Mouse (Mus musculus) G1E (cell line): ENCODE measurements around the gene Tmem233.

ENCODE experiments used
- CTCF ChIP-seq: IDR thresholded peaks from 2 replicates; pipeline ENCODE4 v1.5.1; 2012; ENCODE audit warnings: low read depth, low read length, inconsistent platforms, mixed read lengths
- GATA1 ChIP-seq: IDR thresholded peaks from 2 replicates; pipeline ENCODE4 v1.6.1; 2012; ENCODE audit warnings: borderline replicate concordance, low read length, inconsistent platforms, mixed read lengths
- POLR2AphosphoS5 ChIP-seq: IDR thresholded peaks from 2 replicates; pipeline ENCODE4 v1.6.1; 2012; ENCODE audit warnings: low read depth, low read length, inconsistent platforms; ENCODE audit not compliant: insufficient replicate concordance
- TAL1 ChIP-seq: conservative IDR thresholded peaks from 2 replicates; pipeline ENCODE4 v1.6.1; 2012; ENCODE audit warnings: low read depth, low read length, inconsistent platforms, mixed read lengths

DNA sequence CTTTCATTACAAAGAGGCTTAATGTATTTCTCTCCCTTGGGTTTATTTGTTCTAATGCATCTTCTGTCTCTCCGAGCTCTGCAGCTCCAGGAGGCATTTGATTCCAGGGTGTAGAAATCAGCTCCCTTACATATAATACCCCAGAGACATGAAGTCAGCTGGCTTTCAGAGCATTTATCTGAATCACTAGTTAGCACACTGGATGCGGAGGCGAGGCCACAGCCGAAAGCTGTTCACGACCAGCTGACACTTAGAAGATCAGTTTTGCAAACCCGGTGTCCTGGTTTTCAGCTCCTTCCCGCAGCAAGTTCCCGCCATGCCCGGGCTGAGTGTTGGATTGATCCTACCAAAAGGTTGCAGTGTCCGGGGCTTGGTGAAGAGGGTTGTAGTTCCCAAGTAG is 78.8 kb downstream of the Tmem233 start:
- no peak for TF ChIP-seq CTCF
- TF ChIP-seq GATA1, result no peak
- no peak for TF ChIP-seq TAL1
- TF ChIP-seq POLR2AphosphoS5, result no peak
